Mouse (Mus musculus) embryonic facial prominence, embryonic 13.5 days (tissue): ENCODE results near the gene Izumo4. TPM values are rescaled to one million over a fixed set of nuclear protein-coding genes. Genes with fewer than 3 reads are reported as not detected.

ENCODE experiments used
- ATAC-seq: fragments of 200-750 bp; cut with Nextera tagmentation; 2 replicates; pipeline ENCODE4 v1.8.0; 2017; ENCODE audit warnings: low read depth; ENCODE audit not compliant: insufficient number of reproducible peaks, insufficient read depth, low FRiP score, low TSS enrichment
- H3K27ac ChIP-seq: fragments of 300-500 bp; sonication (generic); 2 replicates; pipeline ENCODE4 v1.5.1; 2015; ENCODE audit warnings: moderate library complexity, mild to moderate bottlenecking, inconsistent platforms
- H3K27me3 ChIP-seq: fragments of 300-500 bp; sonication (generic); 2 replicates; pipeline ENCODE4 v1.6.1; 2015; ENCODE audit warnings: mild to moderate bottlenecking, inconsistent platforms
- H3K36me3 ChIP-seq: fragments of 300-500 bp; sonication (generic); 2 replicates; pipeline ENCODE4 v1.6.1; 2015; ENCODE audit warnings: mild to moderate bottlenecking, inconsistent platforms
- H3K4me1 ChIP-seq: fragments of 300-500 bp; sonication (generic); 2 replicates; pipeline ENCODE4 v1.6.1; 2015; ENCODE audit warnings: inconsistent platforms
- H3K4me2 ChIP-seq: fragments of 300-500 bp; sonication (generic); 2 replicates; pipeline ENCODE4 v1.6.1; 2015; ENCODE audit warnings: moderate library complexity, mild to moderate bottlenecking, inconsistent platforms
- H3K4me3 ChIP-seq: fragments of 300-500 bp; sonication (generic); 2 replicates; pipeline ENCODE4 v1.5.1; 2015; ENCODE audit warnings: mild to moderate bottlenecking, inconsistent platforms
- H3K9ac ChIP-seq: fragments of 300-500 bp; sonication (generic); 2 replicates; pipeline ENCODE4 v1.6.1; 2015; ENCODE audit warnings: mild to moderate bottlenecking, inconsistent platforms
- H3K9me3 ChIP-seq: fragments of 300-500 bp; sonication (generic); 2 replicates; pipeline ENCODE4 v1.6.1; 2016; ENCODE audit warnings: inconsistent platforms
- WGBS: fragments of 180-500 bp; shearing (Covaris S2); methylation state at CpG from one replicate; pipeline ENCODE4 v1.1.7; 2015; ENCODE audit warnings: mixed read lengths; 5-methylcytosine and 5-hydroxymethylcytosine counted together
- polyA plus RNA-seq: library from polyadenylated mRNA; unstranded; fragments of >200 nt; fragmentation: Nextera tagmentation; extraction: Ambion mirVana; gene quantifications from 2 replicates; pipeline ENCODE4 v1.2.1, GENCODE M21; 2015

The Izumo4 gene
- polyA plus RNA-seq, 1 experiment from 2014 or later: 29.2 TPM

DNA sequence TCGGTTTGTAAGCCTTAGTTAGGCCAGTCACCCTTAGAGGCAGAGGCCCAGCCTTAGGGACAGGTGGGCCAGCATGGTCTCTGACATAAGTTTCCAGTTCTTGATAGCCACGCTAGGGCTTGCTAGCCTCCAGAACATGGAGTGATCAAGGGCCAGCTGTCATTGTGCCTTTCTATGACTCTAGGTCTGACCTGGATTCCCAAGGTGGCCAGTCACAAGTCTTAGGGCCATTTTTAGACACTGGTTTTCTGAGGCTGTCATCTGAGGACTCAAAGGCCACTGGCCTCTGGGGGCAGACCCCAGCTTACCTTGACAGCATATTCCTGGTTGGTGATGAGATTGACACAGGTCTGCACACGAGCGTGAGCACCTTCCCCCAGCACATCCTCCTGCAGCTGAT, 30.7 kb upstream of the Izumo4 start:
- 89% methylated on average over 4 of the region's 4 CpGs for WGBS
- ATAC-seq: no peak
- Histone ChIP-seq H3K9ac (no peak overlapping the region), H3K27me3 (no peaks in the 10 kb centered on the region), H3K4me2 (no peak overlapping the region), H3K27ac (no peak overlapping the region), H3K4me3 (no peak overlapping the region), H3K36me3 (peaks cover 78% of the 10 kb centered on the region), H3K9me3 (no peaks in the 10 kb centered on the region), H3K4me1 (peaks cover 37% of the 10 kb centered on the region)

DNA sequence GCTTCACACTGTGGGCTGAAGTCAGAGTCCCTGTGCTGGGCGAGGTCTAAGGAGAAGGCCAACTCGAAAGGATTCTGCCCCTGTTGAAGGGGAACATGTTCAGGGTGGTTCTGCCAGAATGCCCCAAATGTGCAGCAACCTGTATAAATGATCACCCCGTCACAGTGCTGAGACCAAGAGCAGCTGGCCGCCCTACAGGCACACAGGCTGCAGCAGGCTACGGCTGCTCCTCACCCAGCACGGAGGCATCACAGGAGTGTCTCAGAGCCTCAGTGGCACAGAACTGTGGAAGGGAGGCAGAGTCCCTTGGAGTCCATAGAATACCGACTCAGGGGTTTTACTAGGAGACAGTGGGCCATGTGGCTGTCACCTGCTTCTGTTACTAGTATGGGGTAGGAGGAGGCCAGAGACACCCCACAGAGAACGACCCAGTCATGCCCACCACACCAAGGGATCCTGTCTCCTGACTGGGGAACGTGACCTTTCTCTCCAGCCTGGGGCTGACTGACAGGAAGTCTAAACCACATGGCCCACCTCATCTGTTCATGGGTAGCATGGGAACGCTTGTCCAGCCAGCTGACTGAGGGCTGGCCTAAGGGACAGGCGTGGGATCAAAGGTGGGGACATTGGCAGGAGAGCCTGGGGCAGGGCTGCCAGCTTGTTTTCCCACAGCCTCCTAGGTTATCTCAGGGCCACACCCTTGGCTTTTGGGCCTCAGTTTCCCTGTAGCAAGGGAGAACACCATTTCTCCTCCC, 29.9 kb upstream of the Izumo4 start:
- Histone ChIP-seq H3K4me1 (peaks cover 36% of the 10 kb centered on the region), H3K27ac (no peak overlapping the region), H3K9ac (peak overlapping the region; percentile 94), H3K36me3 (peaks cover 69% of the 10 kb centered on the region), H3K4me2 (no peak overlapping the region), H3K27me3 (no peaks in the 10 kb centered on the region), H3K9me3 (no peaks in the 10 kb centered on the region), H3K4me3 (no peak overlapping the region)
- no peak for ATAC-seq
- WGBS: 73% methylated on average over 11 of the region's 11 CpGs

DNA sequence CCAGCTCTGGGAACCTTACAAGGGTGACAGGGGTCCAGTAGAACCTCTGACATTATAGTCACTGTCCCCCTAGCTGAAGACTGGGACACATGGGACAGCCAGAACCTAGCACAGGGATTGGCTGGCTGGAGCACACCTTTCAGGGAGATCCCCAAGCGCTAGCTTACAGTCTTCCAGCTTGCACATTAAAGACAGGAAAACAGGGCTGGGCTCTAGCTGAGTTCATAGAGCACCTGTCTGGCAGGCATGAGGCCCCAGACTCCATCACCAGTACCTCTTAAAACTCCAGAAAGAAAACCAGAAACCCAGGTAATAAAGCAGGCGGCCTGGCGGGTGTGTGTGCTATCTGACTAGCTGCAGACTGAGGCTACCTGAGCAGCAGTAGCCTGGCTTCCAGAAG, 28.3 kb upstream of the Izumo4 start:
- Histone ChIP-seq H3K9ac (peak overlapping the region; percentile 94), H3K27ac (no peak overlapping the region), H3K27me3 (no peaks in the 10 kb centered on the region), H3K4me2 (peak overlapping the region; percentile 91), H3K4me1 (peaks cover 52% of the 10 kb centered on the region), H3K4me3 (peak overlapping the region; percentile 71), H3K36me3 (peaks cover 54% of the 10 kb centered on the region), H3K9me3 (no peaks in the 10 kb centered on the region)
- 91% methylated on average over 3 of the region's 3 CpGs for WGBS
- ATAC-seq: no peak

DNA sequence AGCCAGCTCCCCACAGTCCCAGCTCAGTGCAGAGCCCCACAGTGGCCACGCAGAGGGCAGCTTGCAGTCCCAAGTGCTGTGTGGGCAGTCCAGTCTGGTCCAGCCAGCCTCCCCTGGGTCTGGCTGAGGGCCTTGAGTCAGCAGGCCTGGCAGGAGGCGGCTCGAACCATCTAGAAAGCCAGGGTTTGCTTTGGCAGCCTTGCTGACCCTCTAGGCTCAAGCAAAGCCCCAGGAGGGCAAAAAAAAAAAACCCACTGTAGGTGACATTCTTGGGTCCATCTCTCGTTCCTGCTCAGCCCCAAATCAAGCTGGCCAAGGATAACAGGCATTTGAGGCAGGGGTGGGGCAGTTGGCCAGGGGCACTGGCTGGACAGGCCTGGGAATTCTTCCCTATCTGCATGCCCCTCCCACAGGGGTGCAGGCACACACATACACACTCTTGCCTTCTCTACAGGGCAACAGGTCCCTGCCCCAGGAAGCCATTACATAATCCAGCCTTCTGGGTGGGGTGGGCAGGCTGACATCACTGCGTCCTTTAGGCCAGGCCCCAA, 27.7 kb upstream of the Izumo4 start:
- Histone ChIP-seq H3K9me3 (no peaks in the 10 kb centered on the region), H3K27ac (no peak overlapping the region; the same call in 1 of the 2 replicates), H3K4me2 (peak overlapping the region; percentile 91), H3K36me3 (peaks cover 48% of the 10 kb centered on the region), H3K4me1 (peaks cover 58% of the 10 kb centered on the region), H3K27me3 (no peaks in the 10 kb centered on the region), H3K9ac (peak overlapping the region; percentile 94), H3K4me3 (peak overlapping the region; percentile 71)
- 60% methylated on average over 5 of the region's 5 CpGs for WGBS
- no peak for ATAC-seq

DNA sequence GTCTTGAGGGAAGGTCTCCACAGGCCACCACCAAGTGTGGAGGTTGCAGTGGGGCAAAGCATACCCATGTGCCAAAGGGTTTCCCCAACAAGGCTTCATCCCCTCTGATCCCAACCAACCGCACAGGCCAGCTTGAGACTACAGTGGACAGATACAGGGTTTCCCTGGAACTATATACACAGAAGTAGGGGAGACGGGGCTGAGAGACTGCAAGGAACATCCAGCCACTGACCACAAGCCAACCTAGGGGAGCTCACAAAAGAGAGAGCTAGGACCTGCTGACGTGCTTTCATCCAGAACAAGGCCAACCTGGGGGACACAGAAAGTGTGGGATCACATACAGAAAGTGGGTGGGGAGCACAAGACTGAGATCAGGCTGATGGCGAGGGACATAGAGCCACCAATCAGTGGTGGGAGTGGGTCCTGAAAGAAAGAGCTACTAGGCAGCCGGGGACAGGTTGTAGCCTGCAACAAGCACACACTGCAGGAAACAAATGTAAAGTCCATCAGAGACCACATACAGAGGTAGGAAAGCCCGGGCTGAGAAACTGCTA, 27.1 kb upstream of the Izumo4 start:
- 15% methylated on average over 6 of the region's 6 CpGs for WGBS

DNA sequence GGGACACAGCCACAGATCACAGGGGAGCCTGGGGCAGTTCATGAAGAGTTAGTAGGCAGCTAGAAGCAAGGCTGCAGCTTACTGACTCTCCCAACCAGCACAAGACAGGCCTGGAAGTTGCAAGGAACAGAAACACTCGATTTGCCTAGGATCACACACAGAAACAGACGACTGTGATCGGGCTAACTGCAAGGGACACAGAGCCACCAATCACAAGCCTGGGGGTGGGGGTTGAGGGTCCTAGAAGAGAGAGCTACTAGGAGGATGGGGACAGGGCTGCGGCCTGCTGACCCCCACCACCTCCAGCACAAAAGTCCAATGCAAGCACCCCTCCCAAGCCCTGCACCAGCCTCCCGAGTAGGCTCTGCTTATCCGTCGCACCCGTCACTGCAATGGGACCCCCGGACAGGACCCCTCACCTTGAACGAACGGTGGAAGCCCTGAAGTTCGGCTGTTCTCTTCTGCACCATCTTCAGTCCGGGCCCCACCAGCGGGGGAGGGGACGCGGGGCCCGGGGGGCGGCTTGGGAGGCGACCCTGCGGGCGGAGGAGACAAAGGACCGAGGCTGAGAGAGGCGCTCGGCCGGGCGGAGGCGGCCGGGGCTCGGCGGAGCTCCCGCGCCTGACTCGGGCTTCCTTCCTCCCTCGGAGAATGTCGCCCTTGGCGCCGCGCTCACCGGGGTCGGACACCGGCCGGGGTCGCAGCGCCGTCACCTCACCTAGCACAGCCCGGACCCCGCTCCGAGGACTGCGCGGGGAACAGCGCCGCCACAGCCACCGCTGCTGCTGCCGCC, 26.4 kb upstream of the Izumo4 start:
- ATAC-seq: no peak
- WGBS: 1% methylated on average over 28 of the region's 54 CpGs
- Histone ChIP-seq H3K36me3 (peaks cover 34% of the 10 kb centered on the region), H3K4me3 (peak overlapping the region; percentile 71), H3K9me3 (no peaks in the 10 kb centered on the region), H3K9ac (peak overlapping the region; percentile 94), H3K27me3 (no peaks in the 10 kb centered on the region), H3K27ac (peak overlapping the region; percentile 98), H3K4me1 (peaks cover 60% of the 10 kb centered on the region), H3K4me2 (peak overlapping the region; percentile 91)

More for the DNA sequence above, 27.1 kb upstream of the Izumo4 start:
- Histone ChIP-seq H3K27me3 (no peaks in the 10 kb centered on the region), H3K9me3 (no peaks in the 10 kb centered on the region), H3K4me1 (peaks cover 60% of the 10 kb centered on the region), H3K9ac (peak overlapping the region; percentile 94), H3K4me2 (peak overlapping the region; percentile 91), H3K36me3 (peaks cover 41% of the 10 kb centered on the region), H3K27ac (peak overlapping the region; percentile 98), H3K4me3 (peak overlapping the region; percentile 71)
- no peak for ATAC-seq

DNA sequence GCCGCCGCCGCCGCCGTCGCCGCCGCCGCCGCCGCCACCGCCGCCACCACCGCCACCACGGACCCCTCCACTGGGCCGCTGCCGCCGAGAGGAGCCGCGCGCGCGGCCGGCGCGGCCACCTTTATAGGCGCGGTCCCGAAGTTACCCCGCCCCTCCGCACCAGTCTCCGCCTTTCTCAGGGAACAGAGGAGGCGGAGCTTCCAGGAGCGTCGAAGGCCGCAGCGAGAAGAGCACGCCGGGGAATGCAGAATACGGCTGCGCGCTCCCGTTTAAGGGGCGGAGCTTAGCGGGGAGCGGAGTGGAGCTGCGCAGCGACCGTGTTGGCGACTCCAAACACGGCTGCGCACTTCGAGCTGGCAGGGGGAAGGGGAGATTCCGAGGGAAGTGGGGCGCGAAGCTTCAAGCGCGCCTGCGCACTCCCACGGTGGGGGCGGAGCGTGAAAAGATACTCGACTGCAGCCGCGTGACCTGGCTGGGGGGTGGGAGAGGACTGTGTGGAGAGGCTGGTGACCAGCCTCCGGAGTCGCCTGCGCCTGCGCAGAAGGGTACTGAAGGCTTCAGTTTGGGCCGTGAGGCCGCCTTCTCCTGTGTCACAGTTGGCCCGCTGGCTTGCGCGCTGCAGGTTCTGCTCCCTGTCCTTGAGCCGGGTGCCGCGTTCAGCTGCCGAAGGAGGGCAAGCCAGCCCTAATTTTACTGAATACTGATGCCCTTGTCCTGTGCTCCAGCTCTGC, 25.6 kb upstream of the Izumo4 start:
- peak overlapping the region; percentile 91 for H3K4me2 ChIP-seq
- peaks cover 27% of the 10 kb centered on the region for H3K36me3 ChIP-seq
- H3K27me3 ChIP-seq: no peaks in the 10 kb centered on the region
- H3K4me1 ChIP-seq: peaks cover 60% of the 10 kb centered on the region
- under 1% methylated on average over 52 of the region's 78 CpGs for WGBS
- peak overlapping the region; percentile 98 for H3K27ac ChIP-seq
- H3K9me3 ChIP-seq: no peaks in the 10 kb centered on the region
- peak; percentile 91 for ATAC-seq
- H3K9ac ChIP-seq: peak overlapping the region; percentile 94
- H3K4me3 ChIP-seq: peak overlapping the region; percentile 71

DNA sequence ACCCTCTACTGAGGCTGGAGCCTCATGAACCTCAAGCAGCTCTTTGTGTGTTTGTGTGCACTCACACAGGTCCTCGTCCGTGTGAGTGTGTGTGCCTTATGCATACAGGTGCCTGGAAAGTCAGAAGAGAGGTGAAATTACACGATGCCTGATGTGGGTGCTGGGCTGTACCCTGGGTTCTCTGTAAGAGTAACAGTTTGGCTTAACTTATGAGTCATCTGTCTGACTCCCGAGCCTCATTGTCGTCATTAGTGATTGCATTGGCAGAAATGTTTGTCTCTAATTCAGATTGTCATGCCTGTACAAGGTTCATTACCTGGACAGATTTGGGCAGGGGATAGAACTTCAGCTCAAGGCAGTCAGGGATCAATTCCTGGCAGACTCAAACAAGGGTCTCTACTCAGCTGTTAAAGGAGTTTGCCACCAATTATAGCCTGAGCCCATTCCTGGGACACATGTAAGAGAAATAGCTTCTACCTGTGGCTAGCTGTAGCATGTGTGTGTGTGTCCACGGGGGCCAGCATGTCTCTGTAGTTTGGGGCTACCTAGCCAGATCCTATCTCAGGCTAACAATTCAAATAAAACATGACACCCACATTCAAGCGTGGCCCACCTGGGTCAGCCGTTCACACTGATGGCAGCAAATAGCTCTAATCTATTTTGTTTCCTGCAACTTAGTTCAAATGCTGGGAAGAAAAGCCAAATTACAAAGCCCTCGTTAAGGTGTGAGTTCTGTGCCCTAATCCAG, 24.7 kb upstream of the Izumo4 start:
- H3K4me1 ChIP-seq: peaks cover 57% of the 10 kb centered on the region
- peak overlapping the region; percentile 71 for H3K4me3 ChIP-seq
- no peaks in the 10 kb centered on the region for H3K27me3 ChIP-seq
- WGBS: 29% methylated on average over 9 of the region's 9 CpGs
- H3K9ac ChIP-seq: peak overlapping the region; percentile 80
- H3K9me3 ChIP-seq: no peaks in the 10 kb centered on the region
- peak overlapping the region; percentile 98 for H3K27ac ChIP-seq
- ATAC-seq: no peak
- peaks cover 17% of the 10 kb centered on the region for H3K36me3 ChIP-seq
- H3K4me2 ChIP-seq: peak overlapping the region; percentile 91

DNA sequence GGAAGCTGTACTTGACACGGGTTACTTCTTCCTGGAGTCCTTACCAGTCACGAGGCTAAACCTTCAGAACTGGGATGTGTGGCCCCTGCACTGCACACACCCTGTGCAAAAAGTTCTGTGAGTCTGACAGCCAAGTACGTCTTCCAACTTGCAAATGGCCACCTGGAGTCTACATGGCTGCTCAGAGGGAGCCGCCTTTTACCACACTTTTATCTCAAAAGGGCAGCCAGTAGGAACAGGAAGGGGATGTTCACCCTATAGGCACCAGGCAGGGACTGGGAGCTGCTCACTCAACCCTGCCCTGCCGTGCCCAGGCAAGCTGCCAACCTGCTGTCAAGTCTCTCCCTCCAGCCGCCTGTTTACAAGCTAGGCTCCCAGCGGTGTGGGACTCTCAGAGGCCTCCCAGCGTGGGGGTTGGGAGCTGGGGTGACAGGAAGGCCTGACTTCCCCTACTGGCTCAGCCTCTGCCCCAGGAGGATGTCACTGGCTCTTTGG, 24.0 kb upstream of the Izumo4 start, which contains the start of gene Mknk2:
Gene Mknk2, minus strand, starts transcription at position 171 of the 495 bp plus-strand sequence.
- peak within 1 kb of the TSS; percentile 71 for H3K4me3 ChIP-seq
- peaks cover 50% of the 10 kb centered on the region for H3K4me1 ChIP-seq
- H3K9me3 ChIP-seq: no peaks in the 10 kb centered on the region
- peak within 1 kb of the TSS; percentile 98 for H3K27ac ChIP-seq
- peak within 1 kb of the TSS; percentile 91 for H3K4me2 ChIP-seq
- peaks cover 11% of the 10 kb centered on the region for H3K36me3 ChIP-seq
- ATAC-seq: peak; percentile 22
- WGBS: 16% methylated on average over 8 of the region's 8 CpGs
- H3K27me3 ChIP-seq: no peaks in the 10 kb centered on the region
- H3K9ac ChIP-seq: peak within 1 kb of the TSS; percentile 80

DNA sequence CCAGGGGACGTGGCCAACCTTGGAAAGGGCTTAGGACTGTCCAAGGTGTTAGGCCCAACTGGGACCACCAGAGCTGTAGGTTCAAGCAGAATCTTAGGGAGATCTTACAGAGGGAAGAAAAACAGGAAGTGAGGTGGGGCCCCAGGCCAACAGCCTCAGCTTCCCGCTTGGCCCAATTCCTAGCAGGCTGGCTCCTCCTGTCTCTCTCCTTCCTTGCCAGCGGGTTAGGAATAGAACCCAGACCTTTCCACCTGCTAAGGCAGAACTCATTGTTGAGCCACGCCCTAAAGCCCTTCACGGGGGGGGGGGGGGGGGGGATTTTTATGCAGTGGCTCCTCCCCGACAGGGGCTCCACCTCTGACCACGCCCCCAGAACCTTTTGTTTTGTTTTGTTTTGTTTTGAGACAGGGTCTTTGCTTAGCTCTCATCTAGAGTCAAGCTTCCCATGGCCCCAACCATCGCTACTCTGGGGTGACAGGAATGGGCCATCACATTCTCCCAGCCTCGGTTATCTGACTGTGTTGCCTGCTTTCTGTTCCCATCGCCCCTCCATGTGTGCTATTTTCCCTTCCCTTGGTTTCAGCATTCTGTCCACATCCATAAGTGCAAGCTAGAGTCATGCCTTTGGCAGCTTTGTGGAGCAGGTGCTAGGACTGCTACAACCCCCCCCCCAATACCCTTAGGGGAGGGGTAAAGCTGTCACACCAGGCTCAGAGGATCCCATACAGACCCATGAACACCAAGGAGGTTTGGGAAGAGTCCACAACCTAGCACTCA, 23.2 kb upstream of the Izumo4 start:
- Histone ChIP-seq H3K27me3 (no peaks in the 10 kb centered on the region), H3K4me2 (peak overlapping the region; percentile 91), H3K4me1 (peaks cover 42% of the 10 kb centered on the region), H3K36me3 (peaks cover 14% of the 10 kb centered on the region), H3K9ac (peak overlapping the region; percentile 80; the same call in 1 of the 2 replicates), H3K4me3 (no peak overlapping the region), H3K27ac (peak overlapping the region; percentile 98), H3K9me3 (no peaks in the 10 kb centered on the region)
- no peak for ATAC-seq
- WGBS: 46% methylated on average over 10 of the region's 10 CpGs
